Mouse (Mus musculus): Measurements from ENCODE around the gene Pacs1. TPM values are rescaled to one million over a fixed set of nuclear protein-coding genes. Genes with fewer than 3 reads are reported as not detected.
"Not testable (repeated sequence)": the region's sequence is repeated elsewhere in the genome, so short reads cannot be mapped to it uniquely, and the experiment has no call there.

The Pacs1 gene
- total RNA-seq, 2 experiments from 2014 or later: 10.1 to 52.2 TPM

- ATAC-seq (replicated peaks; ENCODE audit: low FRiP score, low TSS enrichment, poor library complexity, severe bottlenecking): no peak
These were observed 165.2 kb downstream of the Pacs1 start for GRCm38 (mm10) chr19:5107556-5108270.

DNA sequence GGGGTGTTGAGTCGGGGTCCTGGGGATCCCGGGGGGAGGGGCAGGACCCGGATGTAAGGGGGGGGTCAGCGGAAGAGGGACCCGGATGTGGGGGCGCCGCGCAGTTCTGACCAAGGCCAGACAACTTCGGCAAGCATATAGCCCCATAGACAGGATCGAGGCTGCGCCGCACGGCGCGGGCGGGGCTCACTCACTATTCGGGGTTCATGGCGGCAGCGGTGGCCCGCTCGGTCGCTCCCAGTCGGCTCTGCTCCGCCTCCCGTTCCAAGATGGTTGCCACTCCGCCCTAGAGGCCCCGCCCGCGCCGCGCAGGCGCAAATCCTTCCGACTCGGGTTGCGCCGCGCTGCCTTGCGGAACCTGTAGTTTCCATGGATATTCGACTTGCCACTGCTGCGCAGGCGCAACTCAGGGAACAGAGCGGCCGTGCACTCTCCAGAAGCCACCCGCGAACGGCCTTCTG, 166.2 kb downstream of the Pacs1 start, which contains the start of gene Rab1b:
TSS of gene Rab1b (minus strand) at position 342 of the 461 bp plus-strand sequence.
- ATAC-seq (replicated peaks; ENCODE audit: low FRiP score, low TSS enrichment, poor library complexity, severe bottlenecking): peak; percentile 92

DNA sequence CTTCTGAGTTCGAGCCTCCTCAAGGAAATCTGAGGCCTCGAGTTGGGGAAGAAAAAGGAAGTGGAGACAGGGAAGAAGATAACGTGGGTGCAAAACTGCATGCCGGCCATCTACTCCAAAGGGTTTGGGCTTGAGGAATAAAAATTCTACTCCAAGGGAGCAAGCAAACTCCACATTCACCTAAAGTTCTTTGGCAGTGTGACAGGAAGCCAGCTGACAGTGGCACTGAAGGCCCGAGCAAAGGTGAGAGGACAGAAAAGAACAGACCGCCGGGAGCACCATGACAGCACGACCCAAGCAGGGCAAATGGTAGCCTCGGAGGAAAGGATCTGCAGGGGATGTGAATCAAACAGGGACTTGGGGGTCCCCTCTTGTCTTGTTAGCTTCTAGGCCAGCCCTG, 166.8 kb downstream of the Pacs1 start:
- ATAC-seq (replicated peaks; ENCODE audit: low FRiP score, low TSS enrichment, poor library complexity, severe bottlenecking): no peak

GRCm38 (mm10) chr19:5098363-5099143, 174.4 kb downstream of the Pacs1 start, which contains the start of gene Cnih2:
Gene Cnih2 (minus strand): TSS chr19:5098521.
- ATAC-seq (replicated peaks; ENCODE audit: low FRiP score, low TSS enrichment, poor library complexity, severe bottlenecking): peak; percentile 32; the same call in 1 of the 2 replicates

DNA sequence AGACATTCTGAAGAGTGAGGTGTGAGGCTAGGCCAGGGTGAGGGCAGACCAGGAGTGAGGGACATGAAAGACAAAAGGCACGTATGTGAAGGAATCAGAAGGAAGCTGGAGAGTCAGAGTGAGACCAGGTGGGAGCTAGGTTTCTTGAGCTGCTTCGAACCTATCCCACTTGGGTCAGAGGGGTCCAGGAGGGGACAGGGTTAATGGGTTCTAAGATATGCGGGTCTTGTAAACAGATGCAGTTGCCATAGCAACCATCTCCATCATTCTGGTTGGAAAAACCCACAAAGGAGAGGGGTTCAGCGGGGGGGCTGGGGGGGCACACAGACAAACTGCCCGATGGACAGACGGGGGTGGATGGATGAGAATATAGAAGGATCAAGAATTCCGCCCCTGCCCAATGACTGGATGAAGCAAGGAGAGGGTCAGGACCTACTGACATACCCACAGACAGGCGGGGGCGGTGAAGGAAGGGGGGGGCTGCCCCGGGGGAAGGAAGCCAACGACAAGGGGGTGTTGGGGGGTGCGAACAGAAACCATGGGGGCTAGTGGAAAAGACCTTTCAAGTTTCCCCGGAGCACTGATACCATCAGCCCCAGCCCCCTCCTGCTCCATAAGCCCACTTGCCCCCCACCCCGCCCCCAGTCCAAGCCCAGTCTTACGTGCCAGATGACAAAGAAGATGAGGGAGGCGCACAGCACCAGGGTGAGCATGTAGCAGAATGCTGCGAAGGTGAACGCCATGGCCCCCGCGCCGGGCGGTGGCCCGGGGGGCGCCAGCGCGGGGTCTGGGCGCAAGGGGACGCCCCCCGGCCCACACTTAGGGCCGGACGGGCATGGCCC, 175.2 kb downstream of the Pacs1 start:
- no peak for ATAC-seq (replicated peaks; ENCODE audit: low FRiP score, low TSS enrichment, poor library complexity, severe bottlenecking)

- no peak for ATAC-seq (replicated peaks; ENCODE audit: low FRiP score, low TSS enrichment, poor library complexity, severe bottlenecking)
These were observed 176.9 kb downstream of the Pacs1 start for GRCm38 (mm10) chr19:5095887-5096474.

GRCm38 (mm10) chr19:5094746-5095417, 178.0 kb downstream of the Pacs1 start:
- no peak for ATAC-seq (replicated peaks; ENCODE audit: low FRiP score, low TSS enrichment, poor library complexity, severe bottlenecking)

GRCm38 (mm10) chr19:5094243-5094632, 178.7 kb downstream of the Pacs1 start:
- peak; percentile 78 for ATAC-seq (replicated peaks; ENCODE audit: low FRiP score, low TSS enrichment, poor library complexity, severe bottlenecking)

GRCm38 (mm10) chr19:5093481-5094242, 179.3 kb downstream of the Pacs1 start:
- no peak for ATAC-seq (replicated peaks; ENCODE audit: low FRiP score, low TSS enrichment, poor library complexity, severe bottlenecking)

DNA sequence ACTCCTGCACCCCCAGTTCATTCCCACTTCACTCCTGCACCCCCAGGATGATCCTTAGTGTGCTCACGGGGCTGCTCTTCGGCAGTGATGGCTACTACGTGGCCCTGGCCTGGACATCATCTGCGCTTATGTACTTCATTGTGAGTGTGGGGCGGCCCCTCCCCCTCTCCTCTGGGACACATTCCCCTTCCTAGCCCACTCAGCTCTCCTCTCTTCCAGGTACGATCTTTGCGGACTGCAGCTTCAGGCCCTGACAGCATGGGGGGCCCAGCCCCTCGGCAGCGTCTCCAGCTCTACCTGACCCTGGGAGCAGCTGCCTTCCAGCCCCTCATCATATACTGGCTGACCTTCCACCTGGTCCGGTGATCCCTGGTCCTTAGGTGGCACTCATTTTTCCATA, 180.8 kb downstream of the Pacs1 start:
- no peak for ATAC-seq (replicated peaks; ENCODE audit: low FRiP score, low TSS enrichment, poor library complexity, severe bottlenecking)

GRCm38 (mm10) chr19:5089324-5089723, 183.6 kb downstream of the Pacs1 start:
- ATAC-seq (replicated peaks; ENCODE audit: low FRiP score, low TSS enrichment, poor library complexity, severe bottlenecking): no peak

DNA sequence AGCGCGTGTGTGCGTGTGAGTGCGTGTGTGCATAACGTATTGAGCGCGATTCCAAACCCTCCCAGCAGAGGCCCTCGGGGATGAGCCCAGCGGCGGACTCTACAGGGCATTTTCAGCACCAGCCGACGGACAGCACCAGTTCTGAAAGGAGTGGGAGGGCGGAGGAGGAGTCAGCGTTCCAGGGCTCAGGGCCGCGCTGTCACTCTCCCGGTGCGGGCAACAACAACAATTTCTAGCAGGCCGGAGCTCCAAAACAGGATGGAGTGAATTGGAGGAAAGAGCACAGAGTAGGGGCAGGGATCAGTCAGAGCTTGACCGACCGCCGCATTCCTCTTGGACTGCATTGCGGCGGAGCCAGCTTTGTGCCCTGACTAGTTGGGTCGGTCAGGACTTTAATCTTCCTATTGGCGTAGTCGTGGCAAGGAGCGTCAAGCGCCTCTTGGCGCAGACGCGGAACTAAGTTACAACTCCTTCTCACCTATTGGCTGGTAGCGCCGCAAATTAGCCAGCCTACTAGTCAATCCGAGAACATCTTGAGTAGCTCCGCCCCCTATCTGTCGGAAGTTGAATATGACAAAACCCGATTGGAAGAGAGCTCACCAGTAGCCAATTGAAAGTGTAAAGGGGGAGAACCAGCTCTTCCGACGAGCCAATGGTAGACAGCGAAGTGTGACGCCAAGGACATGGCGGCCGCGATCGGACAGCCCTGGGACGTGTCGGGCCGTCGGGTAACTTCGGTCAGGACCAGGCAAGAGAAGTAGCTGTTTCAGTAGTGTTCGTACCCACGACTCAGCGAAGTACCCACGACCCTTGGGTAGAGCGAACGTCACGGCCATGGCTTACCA, 184.8 kb downstream of the Pacs1 start, which contains the start of gene Yif1a:
TSS of gene Yif1a (plus strand) at position 655 of the 845 bp plus-strand sequence.
- ATAC-seq (replicated peaks; ENCODE audit: low FRiP score, low TSS enrichment, poor library complexity, severe bottlenecking): peak; percentile 87

- ATAC-seq (replicated peaks; ENCODE audit: low FRiP score, low TSS enrichment, poor library complexity, severe bottlenecking): not testable (repeated sequence)
These were observed 186.4 kb downstream of the Pacs1 start for GRCm38 (mm10) chr19:5086533-5086932.

GRCm38 (mm10) chr19:5085145-5085863, 187.6 kb downstream of the Pacs1 start, which contains the start of gene Tmem151a:
Gene Tmem151a (minus strand): TSS chr19:5085531.
- ATAC-seq (replicated peaks; ENCODE audit: low FRiP score, low TSS enrichment, poor library complexity, severe bottlenecking): no peak

DNA sequence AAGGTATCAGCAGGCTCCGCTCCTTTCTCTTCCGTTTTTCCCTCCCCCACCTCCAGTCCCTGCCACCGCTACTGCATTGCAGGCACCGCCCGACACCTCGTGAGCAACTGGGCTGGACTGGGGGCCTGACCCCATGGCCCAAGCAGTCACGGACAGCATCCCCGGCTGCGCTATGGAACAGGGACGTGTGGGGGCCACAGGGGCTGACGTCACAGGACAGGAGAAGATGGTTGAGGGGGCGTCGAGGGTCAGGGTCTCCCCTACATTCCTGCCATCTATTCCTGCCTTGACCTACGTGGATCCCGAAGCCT, 188.1 kb downstream of the Pacs1 start:
- no peak for ATAC-seq (replicated peaks; ENCODE audit: low FRiP score, low TSS enrichment, poor library complexity, severe bottlenecking)

GRCm38 (mm10) chr19:5083961-5084833, 188.7 kb downstream of the Pacs1 start:
- ATAC-seq (replicated peaks; ENCODE audit: low FRiP score, low TSS enrichment, poor library complexity, severe bottlenecking): no peak

Data from megakaryocyte-erythroid progenitor cell, adult 5-6 weeks (primary cell).